Mouse (Mus musculus) heart, embryonic 12.5 days (tissue): Measurements from ENCODE around the gene Acadvl. TPM values are rescaled to one million over a fixed set of nuclear protein-coding genes. Genes with fewer than 3 reads are reported as not detected.

ENCODE experiments used
- ATAC-seq: fragments of 200-750 bp; cut with Nextera tagmentation; 2 replicates; pipeline ENCODE4 v1.8.0; 2017; ENCODE audit warnings: moderate TSS enrichment, moderate library complexity; ENCODE audit not compliant: insufficient number of reproducible peaks, low FRiP score
- H3K27ac ChIP-seq: fragments of 300-500 bp; sonication (generic); 2 replicates; pipeline ENCODE4 v1.5.1; 2016; ENCODE audit warnings: mild to moderate bottlenecking, moderate library complexity; ENCODE audit not compliant: poor library complexity, severe bottlenecking
- H3K27me3 ChIP-seq: fragments of 300-500 bp; sonication (generic); replicated peaks from 2 replicates; pipeline ENCODE4 v1.6.1; 2016; ENCODE audit warnings: mild to moderate bottlenecking, moderate library complexity
- H3K36me3 ChIP-seq: fragments of 300-500 bp; sonication (generic); 2 replicates; pipeline ENCODE4 v1.6.1; 2016; ENCODE audit warnings: mild to moderate bottlenecking, moderate library complexity
- H3K4me1 ChIP-seq: fragments of 300-500 bp; sonication (generic); replicated peaks from 2 replicates; pipeline ENCODE4 v1.6.1; 2016; ENCODE audit warnings: mild to moderate bottlenecking
- H3K4me2 ChIP-seq: fragments of 300-500 bp; sonication (generic); 2 replicates; pipeline ENCODE4 v1.6.1; 2016; ENCODE audit warnings: mild to moderate bottlenecking, moderate library complexity
- H3K4me3 ChIP-seq: fragments of 300-500 bp; sonication (generic); 2 replicates; pipeline ENCODE4 v1.5.1; 2016; ENCODE audit warnings: mild to moderate bottlenecking
- H3K9ac ChIP-seq: fragments of 300-500 bp; sonication (generic); 2 replicates; pipeline ENCODE4 v1.6.1; 2016; ENCODE audit warnings: mild to moderate bottlenecking, moderate library complexity
- H3K9me3 ChIP-seq: fragments of 300-500 bp; sonication (generic); replicated peaks from 2 replicates; pipeline ENCODE4 v1.6.1; 2016; ENCODE audit warnings: mild to moderate bottlenecking, moderate library complexity
- WGBS: fragments of 180-500 bp; shearing (Covaris S2); methylation state at CpG from one replicate; pipeline ENCODE4 v1.1.7; 2016; 5-methylcytosine and 5-hydroxymethylcytosine counted together
- polyA plus RNA-seq: library from polyadenylated mRNA; unstranded; fragments of >200 nt; fragmentation: Nextera tagmentation; extraction: Ambion mirVana; gene quantifications from 2 replicates; pipeline ENCODE4 v1.2.1, GENCODE M21; 2016

The Acadvl gene
- polyA plus RNA-seq, 1 experiment from 2014 or later: 126 TPM

- ATAC-seq: peak; percentile 78
- H3K9me3 ChIP-seq: no peaks in the 10 kb centered on the region
- H3K36me3 ChIP-seq: peaks cover 36% of the 10 kb centered on the region
- peak within 1 kb of the TSS; percentile 91 for H3K9ac ChIP-seq
- H3K27ac ChIP-seq: peak within 1 kb of the TSS; percentile 96
- under 1% methylated on average over 47 of the region's 48 CpGs for WGBS
- peak within 1 kb of the TSS; percentile 74 for H3K4me3 ChIP-seq
- H3K4me1 ChIP-seq: peaks cover 49% of the 10 kb centered on the region
- peak within 1 kb of the TSS; percentile 85 for H3K4me2 ChIP-seq
- H3K27me3 ChIP-seq: no peaks in the 10 kb centered on the region
Measured at GRCm38 (mm10) chr11:70000396-70000898, 14.8 kb downstream of the Acadvl start, which contains the start of gene Dvl2. Gene Dvl2 (plus strand): TSS chr11:70000595.

DNA sequence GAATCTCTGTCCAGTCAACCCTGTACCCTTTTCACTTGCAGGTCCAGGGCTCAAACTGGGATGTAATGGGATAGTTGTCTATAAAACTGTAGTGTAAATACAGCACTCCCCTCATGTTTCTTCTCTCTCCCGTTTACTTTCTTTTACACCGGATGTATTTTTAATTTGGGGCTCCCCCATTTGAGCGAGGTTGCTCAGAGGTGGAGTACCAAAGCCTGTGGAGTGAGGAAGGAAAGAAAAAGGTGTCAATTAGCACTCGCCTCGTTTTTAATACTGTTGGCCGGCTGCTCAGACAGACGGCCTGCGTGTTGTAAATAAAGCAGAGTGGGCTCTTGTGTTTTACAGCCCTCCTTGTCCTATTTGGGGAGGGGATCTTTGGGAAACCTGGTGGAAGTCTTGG is 15.5 kb downstream of the Acadvl start:
- H3K27ac ChIP-seq: peak overlapping the region; percentile 96; the same call in 1 of the 2 replicates
- no peak overlapping the region for H3K9ac ChIP-seq
- H3K27me3 ChIP-seq: no peaks in the 10 kb centered on the region
- no peak for ATAC-seq
- 82% methylated on average over 8 of the region's 8 CpGs for WGBS
- H3K4me1 ChIP-seq: peaks cover 51% of the 10 kb centered on the region
- no peaks in the 10 kb centered on the region for H3K9me3 ChIP-seq
- H3K4me2 ChIP-seq: peak overlapping the region; percentile 85
- no peak overlapping the region for H3K4me3 ChIP-seq
- H3K36me3 ChIP-seq: peaks cover 30% of the 10 kb centered on the region

DNA sequence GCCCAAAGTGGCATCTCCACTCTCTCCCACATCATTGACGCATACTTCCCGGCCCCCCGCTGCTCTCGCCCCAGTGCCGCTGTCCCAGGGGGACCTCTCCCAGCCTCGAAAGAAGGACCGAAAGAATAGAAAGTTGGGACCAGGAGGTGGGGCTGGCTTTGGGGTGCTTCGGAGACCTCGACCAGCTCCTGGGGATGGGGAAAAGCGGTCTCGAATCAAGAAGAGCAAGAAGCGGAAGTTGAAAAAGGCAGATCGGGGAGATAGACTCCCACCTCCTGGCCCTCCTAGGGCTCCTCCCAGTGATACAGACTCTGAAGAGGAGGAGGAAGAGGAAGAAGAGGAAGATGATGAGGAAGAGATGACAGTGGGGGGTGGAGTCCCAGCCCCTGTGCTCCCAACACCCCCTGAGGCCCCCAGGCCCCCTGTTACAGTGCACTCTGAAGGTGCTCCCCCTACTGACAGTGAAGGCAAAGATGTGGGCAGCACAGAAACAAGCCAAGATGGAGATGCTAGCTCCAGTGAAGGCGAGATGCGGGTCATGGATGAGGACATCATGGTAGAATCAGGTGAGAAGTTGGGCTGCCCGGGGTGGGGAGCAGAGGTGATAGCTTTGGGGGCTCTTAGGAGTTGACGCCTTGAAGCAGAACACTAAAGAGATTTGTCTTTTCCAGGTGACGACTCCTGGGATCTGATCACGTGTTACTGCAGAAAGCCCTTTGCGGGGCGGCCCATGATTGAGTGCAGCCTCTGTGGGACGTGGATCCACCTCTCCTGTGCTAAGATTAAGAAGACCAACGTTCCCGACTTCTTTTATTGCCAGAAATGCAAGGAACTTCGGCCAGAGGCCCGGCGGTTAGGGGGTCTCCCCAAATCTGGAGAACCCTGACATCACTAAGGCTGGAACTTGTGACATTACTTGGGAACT is 16.4 kb downstream of the Acadvl start:
- 90% methylated on average over 27 of the region's 27 CpGs for WGBS
- no peak overlapping the region for H3K4me3 ChIP-seq
- H3K36me3 ChIP-seq: peaks cover 35% of the 10 kb centered on the region
- H3K4me2 ChIP-seq: no peak overlapping the region
- H3K4me1 ChIP-seq: peaks cover 48% of the 10 kb centered on the region
- H3K9ac ChIP-seq: no peak overlapping the region
- H3K27me3 ChIP-seq: no peaks in the 10 kb centered on the region
- no peak overlapping the region for H3K27ac ChIP-seq
- no peak for ATAC-seq
- H3K9me3 ChIP-seq: no peaks in the 10 kb centered on the region

- H3K4me1 ChIP-seq: peaks cover 41% of the 10 kb centered on the region
- H3K27me3 ChIP-seq: no peaks in the 10 kb centered on the region
- H3K36me3 ChIP-seq: peaks cover 44% of the 10 kb centered on the region
- no peaks in the 10 kb centered on the region for H3K9me3 ChIP-seq
- 1% methylated on average over 42 of the region's 44 CpGs for WGBS
- ATAC-seq: peak; percentile 82
- H3K4me2 ChIP-seq: peak overlapping the region; percentile 69
- H3K4me3 ChIP-seq: peak overlapping the region; percentile 99
- H3K9ac ChIP-seq: peak overlapping the region; percentile 100
- peak overlapping the region; percentile 99 for H3K27ac ChIP-seq
Measured at GRCm38 (mm10) chr11:69997070-69997509, 18.1 kb downstream of the Acadvl start.

DNA sequence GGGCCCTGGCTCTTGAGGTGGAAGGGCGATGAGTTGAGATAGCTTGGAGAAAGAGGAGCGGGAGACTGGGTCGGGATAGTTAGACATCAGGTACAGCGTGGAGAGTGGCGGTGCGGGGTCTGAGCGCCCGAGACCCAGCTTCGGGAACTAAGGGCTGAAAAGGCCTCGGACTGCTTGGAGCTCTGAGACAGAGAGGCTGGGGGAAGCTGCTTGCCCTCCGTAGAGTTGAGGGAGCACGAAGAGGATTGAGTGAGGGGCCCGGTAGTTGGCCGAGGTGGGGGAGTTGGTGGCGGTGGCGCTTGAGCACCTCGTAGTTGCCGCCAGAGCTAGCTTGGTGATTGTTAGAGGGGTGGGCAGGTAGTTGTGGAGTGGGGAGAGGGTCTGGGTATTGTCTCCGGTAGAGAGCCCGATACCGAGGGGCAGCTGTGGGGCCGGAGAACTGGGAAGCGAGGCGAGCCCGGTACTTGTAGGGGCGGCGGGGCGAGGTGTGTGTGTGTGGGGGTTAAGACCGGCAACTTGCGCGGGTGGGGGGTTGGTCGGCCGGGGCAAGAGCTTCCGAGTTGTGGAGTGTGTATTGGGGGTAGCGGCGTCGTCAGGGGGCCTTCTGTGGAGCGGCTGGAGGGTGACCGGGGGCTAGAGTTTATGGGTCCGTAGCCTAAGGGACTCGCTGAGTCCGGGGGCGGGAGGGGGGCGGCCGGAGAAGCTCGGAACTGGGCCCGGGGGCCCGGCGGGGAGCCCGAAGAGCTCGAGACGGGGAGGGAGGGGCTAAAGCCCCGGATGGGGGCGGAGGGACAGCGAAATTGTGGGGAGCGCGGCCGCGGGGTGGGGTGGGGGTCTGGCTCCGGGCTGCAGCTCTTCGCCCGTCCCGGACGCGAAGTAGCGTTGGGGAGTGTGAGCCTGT is 18.8 kb downstream of the Acadvl start:
- H3K9ac ChIP-seq: peak overlapping the region; percentile 100
- H3K9me3 ChIP-seq: no peaks in the 10 kb centered on the region
- peaks cover 34% of the 10 kb centered on the region for H3K4me1 ChIP-seq
- H3K36me3 ChIP-seq: peaks cover 44% of the 10 kb centered on the region
- peak overlapping the region; percentile 99 for H3K27ac ChIP-seq
- H3K4me2 ChIP-seq: peak overlapping the region; percentile 69
- under 1% methylated on average over 58 of the region's 66 CpGs for WGBS
- ATAC-seq: peak; percentile 13; the same call in 1 of the 2 replicates
- H3K27me3 ChIP-seq: no peaks in the 10 kb centered on the region
- peak overlapping the region; percentile 99 for H3K4me3 ChIP-seq

- under 1% methylated on average over 36 of the region's 36 CpGs for WGBS
- Histone ChIP-seq H3K36me3 (peaks cover 44% of the 10 kb centered on the region), H3K4me1 (peaks cover 33% of the 10 kb centered on the region), H3K9me3 (no peaks in the 10 kb centered on the region), H3K27me3 (no peaks in the 10 kb centered on the region), H3K4me2 (peak within 1 kb of the TSS; percentile 69), H3K9ac (peak within 1 kb of the TSS; percentile 100), H3K27ac (peak within 1 kb of the TSS; percentile 99), H3K4me3 (peak within 1 kb of the TSS; percentile 99)
- peak; percentile 76 for ATAC-seq
Measured at GRCm38 (mm10) chr11:69995391-69995960, 19.7 kb downstream of the Acadvl start, which contains the start of gene Phf23. Gene Phf23 (plus strand): TSS chr11:69995777.

GRCm38 (mm10) chr11:69994401-69995090 is 20.7 kb downstream of the Acadvl start:
- Histone ChIP-seq H3K4me1 (peaks cover 33% of the 10 kb centered on the region), H3K4me3 (no peak overlapping the region; the same call in 1 of the 2 replicates), H3K4me2 (no peak overlapping the region), H3K9me3 (no peaks in the 10 kb centered on the region), H3K27me3 (no peaks in the 10 kb centered on the region), H3K36me3 (peaks cover 47% of the 10 kb centered on the region), H3K27ac (no peak overlapping the region), H3K9ac (no peak overlapping the region)
- no peak for ATAC-seq
- 84% methylated on average over 11 of the region's 11 CpGs for WGBS

- Histone ChIP-seq H3K27ac (no peak overlapping the region; the same call in 1 of the 2 replicates), H3K4me2 (peak overlapping the region; percentile 74), H3K27me3 (no peaks in the 10 kb centered on the region), H3K9me3 (no peaks in the 10 kb centered on the region), H3K4me3 (peak overlapping the region; percentile 70), H3K9ac (peak overlapping the region; percentile 66), H3K36me3 (peaks cover 47% of the 10 kb centered on the region), H3K4me1 (peaks cover 27% of the 10 kb centered on the region)
- 86% methylated on average over 3 of the region's 3 CpGs for WGBS
- no peak for ATAC-seq
Measured at GRCm38 (mm10) chr11:69992932-69993331, 22.3 kb downstream of the Acadvl start.

- WGBS: 77% methylated on average over 10 of the region's 10 CpGs
- Histone ChIP-seq H3K9ac (peak overlapping the region; percentile 66), H3K27ac (no peak overlapping the region; the same call in 1 of the 2 replicates), H3K27me3 (no peaks in the 10 kb centered on the region), H3K36me3 (peaks cover 49% of the 10 kb centered on the region), H3K4me3 (peak overlapping the region; percentile 70), H3K4me1 (peaks cover 21% of the 10 kb centered on the region), H3K4me2 (peak overlapping the region; percentile 74), H3K9me3 (no peaks in the 10 kb centered on the region)
- no peak for ATAC-seq
Measured at GRCm38 (mm10) chr11:69992396-69992795, 22.8 kb downstream of the Acadvl start.

GRCm38 (mm10) chr11:69991711-69992110 is 23.5 kb downstream of the Acadvl start:
- no peak; the same call in 1 of the 2 replicates for ATAC-seq
- Histone ChIP-seq H3K27ac (peak overlapping the region; percentile 95), H3K9me3 (no peaks in the 10 kb centered on the region), H3K9ac (peak overlapping the region; percentile 90), H3K4me1 (peaks cover 19% of the 10 kb centered on the region), H3K27me3 (no peaks in the 10 kb centered on the region), H3K4me2 (peak overlapping the region; percentile 74), H3K36me3 (peaks cover 56% of the 10 kb centered on the region), H3K4me3 (peak overlapping the region; percentile 70)
- 0% methylated on average over 15 of the region's 15 CpGs for WGBS
